Comparison of ENCODE assay signal across 29 mouse cellular contexts in the genomic region with DNA sequence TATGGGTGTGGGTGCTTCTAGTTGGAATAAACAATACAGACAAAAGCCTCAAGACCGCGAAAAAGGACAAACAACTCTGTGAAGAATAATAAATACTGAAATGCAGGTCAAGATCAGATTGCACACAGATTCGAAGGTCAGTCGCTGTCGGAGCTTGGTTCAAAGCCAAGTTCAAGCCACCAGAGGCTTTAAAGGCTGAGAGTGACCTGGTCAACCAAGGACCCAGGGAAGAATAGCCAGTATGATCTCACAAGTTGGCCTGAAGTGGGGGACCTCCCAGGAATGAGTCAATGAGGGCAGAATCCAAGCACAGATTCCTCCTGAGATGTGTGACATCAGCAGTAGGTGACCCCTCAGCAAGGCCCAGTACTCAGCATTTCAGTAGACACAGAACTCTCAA. TPM values are rescaled to one million over a fixed set of nuclear protein-coding genes. Genes with fewer than 3 reads are reported as not detected.
DNase-seq lines count a peak whose midpoint lies in the region; ATAC-seq and TF ChIP-seq lines count a peak whose summit lies in the region.
"Had no signal": no experiment of that assay in that cellular context is flagged by ENCODE, and none has a peak within 500 bp of the region (broad histone marks: within the 10 kb centered on the region; RNA-seq: fewer than 3 reads in every experiment).

No protein-coding gene starts in this region.

- no peak overlapping the region for H3K4me3 ChIP-seq in kidney, adult 2 months (ENCODE audit: insufficient read depth, low read depth, low read length)
- no peak overlapping the region for H3K4me3 ChIP-seq in kidney, embryonic 14.5 days (ENCODE audit: low read length)
- H3K4me3 ChIP-seq: heart, embryonic 13.5 days; layer of hippocampus, adult 2 months; limb, embryonic 13.5 days; liver, embryonic 13.5 days; megakaryocyte, embryonic 14.5 days; midbrain, embryonic 12.5 days; myocyte; neural tube, embryonic 12.5 days had no signal

- peak; percentile 78 to 90 for DNase-seq in adrenal gland, adult (ENCODE audit: inconsistent age in 2 of 2, low spot score in 1 of 2)
- DNase-seq in adrenal gland, postnatal 4 days (ENCODE audit: low spot score in 2 of 2), result no peak
- DNase-seq in kidney, adult 2 months, result peak; percentile 7
- peak; percentile 71 to 79 for DNase-seq in adrenal gland, postnatal 36 days
- no peak for DNase-seq in layer of hippocampus, adult 9-11 months
- DNase-seq in right cerebral cortex, postnatal 10 days (ENCODE audit: low spot score in 2 of 2), result no peak
- DNase-seq: cerebellum, adult 2 months; cerebellum, postnatal 25 days; heart, postnatal 10 days; kidney, adult 11 months; kidney, postnatal 36 days; liver, embryonic 13.5 days; lung, adult 18-20 months; lung, postnatal 4 days; right cerebral cortex, adult 18-20 months; right cerebral cortex, postnatal 4 days; thymus, postnatal 4 days had no signal

- H3K27ac ChIP-seq in kidney, adult 2 months (ENCODE audit: insufficient read depth, low read depth, low read length), result no peak overlapping the region
- H3K27ac ChIP-seq in kidney, embryonic 14.5 days (ENCODE audit: low read depth, low read length), result no peak overlapping the region
- H3K27ac ChIP-seq: heart, embryonic 13.5 days; hindbrain, embryonic 14.5 days; layer of hippocampus, adult 2 months; limb, embryonic 13.5 days; liver, embryonic 13.5 days; midbrain, embryonic 12.5 days; neural tube, embryonic 12.5 days had no signal

- H3K4me1 ChIP-seq in kidney, adult 2 months (ENCODE audit: control insufficient read depth, insufficient read depth, low read length), result no peaks in the 10 kb centered on the region
- H3K4me1 ChIP-seq in kidney, embryonic 14.5 days (ENCODE audit: control insufficient read depth, insufficient read depth, low read length), result 0 out of 2 replicates have a peak, but pooled peaks cover 2% of the 10 kb centered on the region
- H3K4me1 ChIP-seq: heart, embryonic 13.5 days; liver, embryonic 13.5 days; megakaryocyte, embryonic 14.5 days; neural tube, embryonic 12.5 days had no signal

- H3K9me3 ChIP-seq in kidney, embryonic 14.5 days (ENCODE audit: control insufficient read depth, low read length), result no peaks in the 10 kb centered on the region
- H3K9me3 ChIP-seq: heart, embryonic 13.5 days; limb, embryonic 13.5 days; liver, embryonic 13.5 days; midbrain, embryonic 12.5 days; neural tube, embryonic 12.5 days had no signal

- H3K4me2 ChIP-seq in kidney, embryonic 14.5 days (replicated peaks; ENCODE audit: low read depth, low read length), result no peak overlapping the region
- H3K4me2 ChIP-seq: heart, embryonic 13.5 days; hindbrain, embryonic 14.5 days; limb, embryonic 13.5 days; liver, embryonic 13.5 days; midbrain, embryonic 12.5 days; neural tube, embryonic 12.5 days had no signal

- H3K36me3 ChIP-seq in kidney, adult 2 months (ENCODE audit: control insufficient read depth, insufficient read depth, low read length), result no peaks in the 10 kb centered on the region
- H3K36me3 ChIP-seq in kidney, embryonic 14.5 days (ENCODE audit: control insufficient read depth, insufficient read depth, low read length), result no peaks in the 10 kb centered on the region
- H3K36me3 ChIP-seq: heart, embryonic 13.5 days; limb, embryonic 13.5 days; liver, embryonic 13.5 days; midbrain, embryonic 12.5 days; neural tube, embryonic 12.5 days had no signal

- no peak for TF ChIP-seq POLR2A in kidney, adult 2 months (IDR thresholded peaks at IDR 0.05; ENCODE audit: low read depth, low read length)

- ATAC-seq in kidney, embryonic 14.5 days (ENCODE audit: low FRiP score, low TSS enrichment), result no peak
- ATAC-seq: forebrain, embryonic 14.5 days; lung, postnatal 0 days had no signal

- no peaks in the 10 kb centered on the region for H3K27me3 ChIP-seq in kidney, adult 2 months (replicated peaks; ENCODE audit: control insufficient read depth, insufficient read depth, low read length)
- H3K27me3 ChIP-seq in kidney, embryonic 14.5 days (ENCODE audit: control insufficient read depth, insufficient read depth, low read length), result no peaks in the 10 kb centered on the region
- H3K27me3 ChIP-seq: CH12.LX; limb, embryonic 13.5 days; liver, embryonic 13.5 days; midbrain, embryonic 12.5 days; neural tube, embryonic 12.5 days had no signal

- 76% methylated on average over 5 of the region's 5 CpGs for WGBS in kidney, adult 2 months
- WGBS in kidney, embryonic 14.5 days, result 82% methylated on average over 5 of the region's 5 CpGs

- H3K9ac ChIP-seq in kidney, embryonic 14.5 days (ENCODE audit: low read depth, low read length), result no peak overlapping the region
- H3K9ac ChIP-seq: heart, embryonic 13.5 days; hindbrain, embryonic 14.5 days; limb, embryonic 13.5 days; liver, embryonic 13.5 days; midbrain, embryonic 12.5 days; neural tube, embryonic 12.5 days had no signal

- TF ChIP-seq CTCF in kidney, adult 2 months (conservative IDR thresholded peaks at IDR 0.05; ENCODE audit: insufficient read depth, insufficient read length, low read depth, low read length), result no peak

RNA-seq across cellular contexts. Expression of gene Glce, which starts 8.3 kb away (rescaled TPM):
- 10 to 100 TPM; 29.2 to 29.4 TPM for total RNA-seq in adrenal gland, postnatal 4 days (2021)
- polyA plus RNA-seq in kidney, adult 2 months (2012; rRNA removed), result 3.1 and 3.3 TPM in 2 replicates
- 9.3 and 25.3 TPM in 2 replicates for polyA plus RNA-seq in kidney, embryonic 14.5 days (2014; fragmentation: Nextera tagmentation; extraction: Ambion mirVana)
- total RNA-seq in adrenal gland, postnatal 36 days (2021), result 10 to 100 TPM; 38.5 to 41.8 TPM

Comparison
In these comparisons a context has a peak if more than half of its experiments do, and no peak if none do; other contexts are left out.
1. DNase-seq: peak in adrenal gland, adult (2 of 2), kidney, adult 2 months (single experiment) and adrenal gland, postnatal 36 days (2 of 2); none in adrenal gland, postnatal 4 days (0 of 2), layer of hippocampus, adult 9-11 months (single experiment) and right cerebral cortex, postnatal 10 days (0 of 2).